Mouse (Mus musculus) heart, adult 2 months (tissue): ENCODE data around the gene Slc25a4. TPM values are rescaled to one million over a fixed set of nuclear protein-coding genes. Genes with fewer than 3 reads are reported as not detected.
A peak's percentile ranks its signal among the peaks of the same experiment; 100 is the strongest.

Experiments
- DNase-seq, 2 experiments: peaks; one replicate each; pipeline ENCODE4 v3.0.0; 2021
- H3K27ac ChIP-seq: fragments of 200-600 bp; 2 replicates; pipeline ENCODE4 v1.8.1; 2022
- H3K27me3 ChIP-seq: fragments of 200-500 bp; 2 replicates; pipeline ENCODE4 v1.6.1; 2012; ENCODE audit warnings: mild to moderate bottlenecking, low read length, inconsistent platforms, mixed read lengths; ENCODE audit not compliant: control insufficient read depth, insufficient read depth
- H3K36me3 ChIP-seq: fragments of 200-500 bp; 2 replicates; pipeline ENCODE4 v1.6.1; 2012; ENCODE audit warnings: low read length, inconsistent platforms; ENCODE audit not compliant: control insufficient read depth, insufficient read depth
- H3K4me1 ChIP-seq: fragments of 200-500 bp; 2 replicates; pipeline ENCODE4 v1.6.1; 2011; ENCODE audit warnings: low read length; ENCODE audit not compliant: control insufficient read depth, insufficient read depth
- H3K4me3 ChIP-seq: fragments of 200-600 bp; 2 replicates; pipeline ENCODE4 v1.8.1; 2022
- H3K79me2 ChIP-seq: fragments of 200-500 bp; replicated peaks from 2 replicates; pipeline ENCODE4 v1.6.1; 2012; ENCODE audit warnings: mild to moderate bottlenecking, inconsistent platforms, low read length, moderate library complexity, mixed read lengths; ENCODE audit not compliant: control insufficient read depth, insufficient read depth
- H3K9ac ChIP-seq: fragments of 200-500 bp; 2 replicates; pipeline ENCODE4 v1.6.1; 2012; ENCODE audit warnings: low read depth, mild to moderate bottlenecking, control low read depth, inconsistent platforms, low read length, mixed read lengths
- CTCF ChIP-seq: fragments of 200-600 bp; IDR thresholded peaks from 2 replicates; pipeline ENCODE4 v1.8.1; 2022; ENCODE audit warnings: antibody characterized with exemption, mild to moderate bottlenecking, moderate library complexity
- EP300 ChIP-seq: fragments of 200-500 bp; IDR thresholded peaks from 2 replicates; pipeline ENCODE4 v1.6.1; 2011; ENCODE audit warnings: low read depth, low read length, control low read depth; ENCODE audit not compliant: insufficient read depth
- POLR2A ChIP-seq: fragments of 200-500 bp; IDR thresholded peaks from 2 replicates; pipeline ENCODE4 v1.6.1; 2011; ENCODE audit warnings: mild to moderate bottlenecking, low read depth, low read length, control low read depth; ENCODE audit not compliant: insufficient read depth
- WGBS: fragments of 180-500 bp; shearing (Covaris S2); methylation state at CpG from one replicate; pipeline ENCODE4 v1.1.7; 2018; 5-methylcytosine and 5-hydroxymethylcytosine counted together
- intact Hi-C: fragments of 180-260 bp; cut with DNase I; formaldehyde crosslinking; loops from one replicate; pipeline ENCODE4 v1.15.1; 2025
- polyA plus RNA-seq: library from polyadenylated mRNA; depleted of rRNA; stranded (reverse); fragments of >200 nt; gene quantifications from 2 replicates; pipeline ENCODE4 v1.2.3, GENCODE M21; 2012
- total RNA-seq, 2 experiments: library from RNA; stranded (reverse); gene quantifications; 2 replicates each; pipeline ENCODE4 v1.2.3; 2021

Gene Slc25a4
- total and polyA plus RNA-seq, 3 experiments: 4,382 to 5,412 (median 4,929) TPM

- intact Hi-C loops: no loop called here
- peak in 1 of 2 experiments; percentile 25 for DNase-seq
- Histone ChIP-seq H3K27me3 (no peaks in the 10 kb centered on the region), H3K9ac (peak overlapping the region; percentile 39), H3K36me3 (peaks cover 23% of the 10 kb centered on the region), H3K27ac (peak overlapping the region; percentile 78), H3K4me1 (peaks cover 6% of the 10 kb centered on the region), H3K79me2 (0 out of 2 replicates have a peak, but pooled peaks cover 1% of the 10 kb centered on the region), H3K4me3 (peak overlapping the region; percentile 50)
- TF ChIP-seq CTCF (no peak), POLR2A (no peak), EP300 (no peak)
- WGBS: 15% methylated on average over 13 of the region's 13 CpGs
Measured at GRCm38 (mm10) chr8:46211611-46212071, 557 bp upstream of the Slc25a4 start.

DNA sequence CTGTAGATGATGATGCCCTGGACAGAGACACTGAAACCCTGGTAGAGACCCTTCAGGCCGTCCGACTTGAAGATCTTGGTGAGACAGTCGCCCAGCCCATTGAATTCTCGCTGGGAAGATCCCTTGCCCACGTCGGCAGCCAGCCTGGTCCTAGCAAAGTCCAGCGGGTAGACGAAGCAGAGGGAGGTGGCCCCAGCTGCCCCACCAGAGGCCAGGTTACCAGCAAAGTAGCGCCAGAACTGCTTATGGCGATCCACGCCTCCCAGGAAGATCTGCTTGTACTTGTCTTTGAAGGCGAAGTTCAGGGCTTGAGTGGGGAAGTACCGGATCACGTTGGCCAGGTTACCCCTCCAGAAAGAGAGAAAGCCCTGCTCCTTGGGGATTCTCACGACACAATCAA, 2.0 kb downstream of the Slc25a4 start:
- intact Hi-C loops: no loop called here
- H3K36me3 ChIP-seq: peaks cover 32% of the 10 kb centered on the region
- H3K27ac ChIP-seq: peak overlapping the region; percentile 78
- WGBS: 51% methylated on average over 15 of the region's 15 CpGs
- H3K9ac ChIP-seq: peak overlapping the region; percentile 86
- 0 out of 2 replicates have a peak, but pooled peaks have one; percentile 6 for TF ChIP-seq EP300
- TF ChIP-seq CTCF: no peak
- H3K27me3 ChIP-seq: no peaks in the 10 kb centered on the region
- H3K4me3 ChIP-seq: peak overlapping the region; percentile 50
- DNase-seq: peak; percentile 26 to 47
- H3K79me2 ChIP-seq: 0 out of 2 replicates have a peak, but pooled peaks cover 1% of the 10 kb centered on the region
- peaks cover 7% of the 10 kb centered on the region for H3K4me1 ChIP-seq

DNA sequence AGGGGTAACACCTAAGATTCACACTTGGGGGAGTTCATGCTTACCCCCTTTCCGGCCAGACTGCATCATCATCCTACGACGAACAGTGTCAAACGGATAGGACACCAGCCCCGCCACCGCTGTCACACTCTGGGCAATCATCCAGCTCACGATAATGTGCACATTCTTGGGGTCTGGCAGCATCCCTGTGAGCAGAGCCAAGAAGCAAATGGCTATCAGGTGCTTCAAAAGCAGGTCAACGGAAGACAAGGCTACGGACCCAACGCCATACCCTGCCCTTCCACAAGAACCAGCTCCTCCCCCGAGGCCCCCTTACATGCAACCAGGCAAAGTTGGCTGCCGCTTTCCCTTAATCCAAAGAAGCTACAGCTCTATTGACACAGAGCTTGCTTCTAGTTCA, 2.7 kb downstream of the Slc25a4 start:
- Histone ChIP-seq H3K27me3 (no peaks in the 10 kb centered on the region), H3K4me3 (peak overlapping the region; percentile 50), H3K4me1 (peaks cover 7% of the 10 kb centered on the region), H3K79me2 (0 out of 2 replicates have a peak, but pooled peaks cover 1% of the 10 kb centered on the region), H3K9ac (peak overlapping the region; percentile 86), H3K36me3 (peaks cover 32% of the 10 kb centered on the region), H3K27ac (peak overlapping the region; percentile 78)
- TF ChIP-seq POLR2A (peak; percentile 68; the same call in 1 of the 2 replicates), CTCF (no peak), EP300 (peak; percentile 92)
- 28% methylated on average over 12 of the region's 12 CpGs for WGBS
- peak; percentile 70 to 81 for DNase-seq
- intact Hi-C loops: no loop called here

DNA sequence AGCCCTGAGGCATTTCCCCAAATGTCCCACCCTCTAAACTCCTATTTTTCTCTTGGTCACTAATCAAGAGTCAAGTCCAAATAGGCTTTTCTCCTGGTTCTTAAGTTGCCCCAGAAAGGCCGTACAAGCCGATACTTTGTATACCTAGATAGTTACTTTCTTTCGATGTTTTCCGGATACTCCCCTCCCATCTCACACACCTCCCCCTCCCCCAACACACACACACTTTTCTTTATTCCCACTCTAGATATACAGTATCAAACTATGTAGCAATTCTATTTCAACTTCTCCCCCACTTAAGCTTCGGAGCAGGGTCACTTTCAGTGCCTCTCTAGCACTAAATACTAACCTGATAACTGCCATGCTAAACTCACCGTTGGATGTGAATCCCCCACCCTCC, 5.0 kb downstream of the Slc25a4 start:
- no peak overlapping the region for H3K9ac ChIP-seq
- no peak overlapping the region for H3K4me3 ChIP-seq
- H3K27me3 ChIP-seq: no peaks in the 10 kb centered on the region
- peak overlapping the region; percentile 78 for H3K27ac ChIP-seq
- 57% methylated on average over 6 of the region's 6 CpGs for WGBS
- H3K4me1 ChIP-seq: peaks cover 5% of the 10 kb centered on the region
- H3K79me2 ChIP-seq: 0 out of 2 replicates have a peak, but pooled peaks cover 1% of the 10 kb centered on the region
- DNase-seq: no peak
- peaks cover 32% of the 10 kb centered on the region for H3K36me3 ChIP-seq
- intact Hi-C loops: no loop called here
- TF ChIP-seq CTCF: no peak
- no peak; the same call in 1 of the 2 replicates for TF ChIP-seq POLR2A
- no peak for TF ChIP-seq EP300

DNA sequence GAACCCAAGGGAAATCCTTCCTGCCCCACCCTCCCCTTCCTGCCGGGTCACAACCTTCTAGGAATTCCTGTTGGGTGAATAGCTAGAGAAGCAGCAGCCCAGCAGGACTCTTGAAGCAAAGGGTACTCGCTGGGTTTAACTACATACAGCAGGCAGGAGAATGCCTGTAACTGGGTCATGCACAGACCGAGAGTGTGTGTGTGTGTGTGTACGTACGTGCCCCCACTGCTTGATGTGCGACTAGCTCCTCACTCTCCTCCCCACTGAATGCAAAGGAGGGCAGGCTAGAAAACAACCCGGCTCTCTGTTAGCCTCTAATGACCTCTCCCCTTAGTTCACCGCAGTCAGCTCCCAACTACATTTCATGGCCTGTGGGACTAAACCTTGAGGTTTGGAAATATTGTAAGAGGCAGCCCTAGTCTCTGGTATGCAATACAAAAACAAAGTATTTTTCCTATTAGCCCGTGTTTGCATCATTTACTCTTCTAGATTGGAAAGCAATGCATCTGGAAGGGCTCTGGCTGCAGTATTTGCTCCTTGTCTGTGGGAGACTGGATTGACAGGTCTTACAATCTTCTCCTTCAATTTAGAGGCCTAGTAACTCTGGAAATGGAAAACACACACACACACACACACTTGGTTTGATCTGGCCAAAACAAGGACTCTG, 6.0 kb downstream of the Slc25a4 start:
- Histone ChIP-seq H3K36me3 (peaks cover 32% of the 10 kb centered on the region), H3K4me1 (peaks cover 5% of the 10 kb centered on the region)
- WGBS: 51% methylated on average over 9 of the region's 9 CpGs

DNA sequence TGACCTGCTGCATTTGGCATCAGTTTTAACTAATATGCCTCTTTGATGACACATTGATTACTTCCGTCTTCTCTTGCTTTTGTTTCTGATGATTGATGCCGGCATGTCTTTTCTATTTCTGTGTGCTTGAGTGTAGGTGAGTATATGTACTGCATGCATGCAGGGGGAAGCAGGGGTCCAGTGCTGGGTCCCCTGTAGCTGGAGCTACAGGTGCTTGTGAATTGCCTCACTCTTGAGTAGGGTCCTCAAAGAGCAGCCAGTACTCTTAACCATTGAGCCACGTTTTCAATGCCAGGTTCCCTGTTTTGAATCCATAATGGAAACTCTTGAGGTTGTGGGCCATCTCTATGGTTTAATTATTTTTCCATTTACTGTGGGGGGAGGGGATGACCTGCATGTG, 6.8 kb downstream of the Slc25a4 start:
- Histone ChIP-seq H3K27me3 (no peaks in the 10 kb centered on the region), H3K4me1 (peaks cover 4% of the 10 kb centered on the region), H3K4me3 (no peak overlapping the region), H3K36me3 (peaks cover 25% of the 10 kb centered on the region), H3K27ac (no peak overlapping the region), H3K79me2 (0 out of 2 replicates have a peak, but pooled peaks cover 1% of the 10 kb centered on the region), H3K9ac (no peak overlapping the region)
- intact Hi-C loops: no loop called here
- DNase-seq: peak in 1 of 2 experiments; percentile 21
- peak; percentile 78 for TF ChIP-seq POLR2A
- peak; percentile 89 for TF ChIP-seq EP300
- no peak for TF ChIP-seq CTCF
- WGBS: 54% methylated on average over 3 of the region's 3 CpGs

More for the DNA sequence above, 6.0 kb downstream of the Slc25a4 start:
- DNase-seq: no peak
- intact Hi-C loops: no loop called here
- TF ChIP-seq CTCF (no peak), EP300 (peak; percentile 66; the same call in 1 of the 2 replicates), POLR2A (peak; percentile 78)
- H3K4me3 ChIP-seq: no peak overlapping the region
- H3K79me2 ChIP-seq: 0 out of 2 replicates have a peak, but pooled peaks cover 1% of the 10 kb centered on the region
- H3K27ac ChIP-seq: no peak overlapping the region
- no peaks in the 10 kb centered on the region for H3K27me3 ChIP-seq
- H3K9ac ChIP-seq: no peak overlapping the region
